Comparison of ENCODE assay signal across 8 mouse cellular contexts in the genomic region with DNA sequence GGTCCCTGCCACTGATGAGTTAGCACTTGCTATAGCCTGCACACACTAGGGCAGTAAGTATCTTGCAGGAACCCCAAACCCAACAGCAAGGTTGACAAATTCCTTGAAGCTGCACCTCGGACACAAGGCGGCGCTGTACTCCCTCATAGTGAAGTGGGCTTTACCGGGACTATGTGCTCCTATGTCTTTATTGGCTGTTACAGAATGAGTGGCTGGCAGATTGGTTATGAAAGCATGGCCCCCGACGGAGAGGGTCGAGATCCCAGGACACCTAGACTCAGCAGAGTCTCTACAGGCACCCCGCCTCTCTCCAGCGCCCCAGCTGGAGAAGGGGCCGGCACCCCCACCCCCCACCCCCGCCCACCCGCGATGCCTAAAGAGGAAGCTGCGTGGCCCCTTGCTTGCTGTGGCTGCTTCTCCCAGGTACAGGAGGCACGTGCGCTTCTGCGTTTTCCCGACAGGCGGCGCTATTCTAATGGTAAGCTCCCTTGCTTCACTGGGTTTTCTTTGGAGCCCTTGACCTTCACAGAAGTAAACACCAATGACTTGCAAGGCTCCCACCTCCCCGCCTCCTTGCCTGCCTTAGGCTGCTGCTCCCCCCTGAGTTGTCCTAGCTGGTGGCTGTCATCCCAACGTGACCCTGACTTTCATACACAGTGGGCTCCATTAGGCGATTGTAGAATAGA. TPM values are rescaled to one million over a fixed set of nuclear protein-coding genes. Genes with fewer than 3 reads are reported as not detected.
A peak's percentile ranks its signal among the peaks of the same experiment; 100 is the strongest.
DNase-seq lines count a peak whose midpoint lies in the region; ATAC-seq lines count a peak whose summit lies in the region.

No protein-coding gene starts in this region.

- no peak overlapping the region for H3K27ac ChIP-seq in forebrain, embryonic 11.5 days (ENCODE audit: low read depth, low read length)
- no peak overlapping the region for H3K27ac ChIP-seq in hindbrain, embryonic 11.5 days (ENCODE audit: low read depth, low read length)

- peaks cover 16% of the 10 kb centered on the region for H3K27me3 ChIP-seq in forebrain, embryonic 11.5 days (ENCODE audit: control insufficient read depth, insufficient read depth, low read length)
- H3K27me3 ChIP-seq in hindbrain, embryonic 11.5 days (ENCODE audit: control insufficient read depth, insufficient read depth, low read length) = no peaks in the 10 kb centered on the region

- H3K4me3 ChIP-seq in forebrain, embryonic 11.5 days (ENCODE audit: low read depth, low read length) = 0 out of 2 replicates have a peak overlapping the region, but pooled peaks have one; percentile 12
- no peak overlapping the region for H3K4me3 ChIP-seq in hindbrain, embryonic 11.5 days (ENCODE audit: low read depth, low read length)

- H3K36me3 ChIP-seq in forebrain, embryonic 11.5 days (ENCODE audit: control insufficient read depth, insufficient read depth, low read length) = no peaks in the 10 kb centered on the region
- no peaks in the 10 kb centered on the region for H3K36me3 ChIP-seq in hindbrain, embryonic 11.5 days (ENCODE audit: control insufficient read depth, insufficient read depth, low read length)

- DNase-seq in CD4-positive helper T cell, adult 2 months (ENCODE audit: low read depth, low spot score) = peak; percentile 64
- DNase-seq in ZHBTc4 (ENCODE audit: low read depth, low spot score) = peak; percentile 94
- peak; percentile 72 for DNase-seq in forebrain, embryonic 11.5 days (ENCODE audit: low spot score)
- DNase-seq in hindbrain, embryonic 11.5 days (ENCODE audit: low spot score) = peak; percentile 75
- DNase-seq in layer of hippocampus, postnatal 36 days = peak; percentile 33 to 47
- DNase-seq in lung, postnatal 25 days (ENCODE audit: low spot score) = peak; percentile 71
- peak; percentile 31 for DNase-seq in right cerebral cortex, adult 18-20 months

- H3K9ac ChIP-seq in forebrain, embryonic 11.5 days (ENCODE audit: low read length) = no peak overlapping the region; the same call in 1 of the 2 replicates
- H3K9ac ChIP-seq in hindbrain, embryonic 11.5 days (ENCODE audit: low read depth, low read length) = no peak overlapping the region

- 12% methylated on average over 23 of the region's 23 CpGs for WGBS in forebrain, embryonic 11.5 days
- WGBS in hindbrain, embryonic 11.5 days = 15% methylated on average over 21 of the region's 23 CpGs

- no peaks in the 10 kb centered on the region for H3K4me1 ChIP-seq in forebrain, embryonic 11.5 days (replicated peaks; ENCODE audit: control insufficient read depth, insufficient read depth, low read length)
- H3K4me1 ChIP-seq in hindbrain, embryonic 11.5 days (replicated peaks; ENCODE audit: control insufficient read depth, insufficient read depth, low read length) = no peaks in the 10 kb centered on the region

- no peaks in the 10 kb centered on the region for H3K9me3 ChIP-seq in forebrain, embryonic 11.5 days (ENCODE audit: control insufficient read depth, low read length)
- H3K9me3 ChIP-seq in hindbrain, embryonic 11.5 days (ENCODE audit: control insufficient read depth, low read length) = no peaks in the 10 kb centered on the region

- peak overlapping the region; percentile 15; the same call in 1 of the 2 replicates for H3K4me2 ChIP-seq in forebrain, embryonic 11.5 days (ENCODE audit: low read depth, low read length, severe bottlenecking)
- H3K4me2 ChIP-seq in hindbrain, embryonic 11.5 days (replicated peaks; ENCODE audit: low read depth, low read length) = peak overlapping the region; percentile 22

- no peak for ATAC-seq in forebrain, embryonic 11.5 days (replicated peaks; ENCODE audit: low FRiP score)
- ATAC-seq in hindbrain, embryonic 11.5 days (ENCODE audit: low FRiP score) = no peak
- ATAC-seq in erythroblast, adult 5-6 weeks (replicated peaks; ENCODE audit: low FRiP score, poor library complexity, severe bottlenecking) = no peak

RNA-seq across cellular contexts. Expression of a gene that starts 12.4 kb away (rescaled TPM):
- polyA plus RNA-seq in forebrain, embryonic 11.5 days (2014; fragmentation: Nextera tagmentation; extraction: Ambion mirVana) = not detected in 2 replicates
- polyA plus RNA-seq in hindbrain, embryonic 11.5 days (2014; fragmentation: Nextera tagmentation; extraction: Ambion mirVana) = not detected in 2 replicates
- total RNA-seq in layer of hippocampus, postnatal 36 days (2021) = not detected
- total RNA-seq in erythroblast, adult 5-6 weeks (2015; ENCODE audit: low replicate concordance) = not detected in 2 replicates
- not detected in 2 replicates for total RNA-seq in erythroblast, adult 5-6 weeks (2017; ENCODE audit: low replicate concordance)

RNA-seq across cellular contexts. Expression of a gene that starts 19.0 kb away (rescaled TPM):
- 50.5 and 51.0 TPM in 2 replicates for polyA plus RNA-seq in forebrain, embryonic 11.5 days (2014; fragmentation: Nextera tagmentation; extraction: Ambion mirVana)
- polyA plus RNA-seq in hindbrain, embryonic 11.5 days (2014; fragmentation: Nextera tagmentation; extraction: Ambion mirVana) = 66.7 and 72.5 TPM in 2 replicates
- total RNA-seq in layer of hippocampus, postnatal 36 days (2021) = 10 to 100 TPM; 50.4 to 51.6 TPM
- 11.5 and 22.5 TPM in 2 replicates for total RNA-seq in erythroblast, adult 5-6 weeks (2015; ENCODE audit: low replicate concordance)
- 5.7 and 25.1 TPM in 2 replicates for total RNA-seq in erythroblast, adult 5-6 weeks (2017; ENCODE audit: low replicate concordance)

RNA-seq across cellular contexts. Expression of a gene that starts 19.6 kb away (rescaled TPM):
- polyA plus RNA-seq in forebrain, embryonic 11.5 days (2014; fragmentation: Nextera tagmentation; extraction: Ambion mirVana) = 15.7 and 18.2 TPM in 2 replicates
- polyA plus RNA-seq in hindbrain, embryonic 11.5 days (2014; fragmentation: Nextera tagmentation; extraction: Ambion mirVana) = 25.7 and 26.0 TPM in 2 replicates
- 10 to 100 TPM; 24.3 to 24.9 TPM for total RNA-seq in layer of hippocampus, postnatal 36 days (2021)
- total RNA-seq in erythroblast, adult 5-6 weeks (2015; ENCODE audit: low replicate concordance) = 10.4 and 12.7 TPM in 2 replicates
- 1.4 and 3.2 TPM in 2 replicates for total RNA-seq in erythroblast, adult 5-6 weeks (2017; ENCODE audit: low replicate concordance)

Comparison
In these comparisons a context has a peak if more than half of its experiments do, and no peak if none do; other contexts are left out.
1. DNase-seq: peak in every context shown above with its lines; median percentile 94 in ZHBTc4; 75 in hindbrain, embryonic 11.5 days; 72 in forebrain, embryonic 11.5 days; 71 in lung, postnatal 25 days; 64 in CD4-positive helper T cell, adult 2 months; 40 in layer of hippocampus, postnatal 36 days; 31 in right cerebral cortex, adult 18-20 months.